Mouse (Mus musculus) embryonic fibroblast, embryonic 13.5 days (primary cell): Measurements from ENCODE around the gene Slc38a1. TPM values are rescaled to one million over a fixed set of nuclear protein-coding genes. Genes with fewer than 3 reads are reported as not detected.
A peak's percentile ranks its signal among the peaks of the same experiment; 100 is the strongest.
"Not testable (repeated sequence)": the region's sequence is repeated elsewhere in the genome, so short reads cannot be mapped to it uniquely, and the experiment has no call there.

Experiments
- H3K27ac ChIP-seq: 2 replicates; pipeline ENCODE4 v1.5.1; 2012; ENCODE audit warnings: low read length, control low read depth, inconsistent platforms; ENCODE audit not compliant: insufficient read depth
- H3K4me1 ChIP-seq: 2 replicates; pipeline ENCODE4 v1.6.1; 2011; ENCODE audit warnings: low read length; ENCODE audit not compliant: control insufficient read depth, insufficient read depth
- H3K4me3 ChIP-seq: 2 replicates; pipeline ENCODE4 v1.5.1; 2011; ENCODE audit warnings: mild to moderate bottlenecking, control low read depth, low read length; ENCODE audit not compliant: insufficient read depth
- CTCF ChIP-seq: IDR thresholded peaks from 2 replicates; pipeline ENCODE4 v1.5.1; 2011; ENCODE audit warnings: mild to moderate bottlenecking, control low read depth, low read length, moderate library complexity, borderline replicate concordance; ENCODE audit not compliant: insufficient read depth
- POLR2A ChIP-seq: IDR thresholded peaks from 2 replicates; pipeline ENCODE4 v1.6.1; 2011; ENCODE audit warnings: low read depth, mild to moderate bottlenecking, control low read depth, low read length, moderate library complexity
- polyA plus RNA-seq: library from polyadenylated mRNA; stranded (reverse); fragments of >200 nt; gene quantifications from 2 replicates; pipeline ENCODE4 v1.2.4, GENCODE M21; 2011; ENCODE audit warnings: low read depth; ENCODE audit not compliant: missing spikeins, insufficient read length

The Slc38a1 gene
- polyA plus RNA-seq, 1 experiment: 74.6 TPM

- no peak for TF ChIP-seq POLR2A
- no peak for TF ChIP-seq CTCF
- H3K4me1 ChIP-seq: no peaks in the 10 kb centered on the region
- H3K27ac ChIP-seq: peak overlapping the region; percentile 29; the same call in 1 of the 2 replicates
- peak overlapping the region; percentile 86 for H3K4me3 ChIP-seq
These were observed 2.3 kb downstream of the Slc38a1 start for GRCm38 (mm10) chr15:96640291-96640985.

- no peak for TF ChIP-seq CTCF
- no peak for TF ChIP-seq POLR2A
- Histone ChIP-seq H3K27ac (no peak overlapping the region), H3K4me3 (peak overlapping the region; percentile 86), H3K4me1 (no peaks in the 10 kb centered on the region)
These were observed 3.1 kb downstream of the Slc38a1 start for GRCm38 (mm10) chr15:96639630-96640029.

GRCm38 (mm10) chr15:96638656-96639055 is 4.1 kb downstream of the Slc38a1 start:
- H3K4me1 ChIP-seq: no peaks in the 10 kb centered on the region
- H3K27ac ChIP-seq: no peak overlapping the region
- no peak overlapping the region for H3K4me3 ChIP-seq
- TF ChIP-seq POLR2A (no peak), CTCF (no peak)

- H3K4me3 ChIP-seq: no peak overlapping the region
- H3K27ac ChIP-seq: no peak overlapping the region
- no peak for TF ChIP-seq CTCF
- no peaks in the 10 kb centered on the region for H3K4me1 ChIP-seq
These were observed 4.5 kb downstream of the Slc38a1 start for GRCm38 (mm10) chr15:96638173-96638572.

GRCm38 (mm10) chr15:96634670-96635405 is 7.9 kb downstream of the Slc38a1 start:
- Histone ChIP-seq H3K4me3 (no peak overlapping the region), H3K27ac (no peak overlapping the region)

GRCm38 (mm10) chr15:96632201-96632600 is 10.5 kb downstream of the Slc38a1 start:
- Histone ChIP-seq H3K4me3 (no peak overlapping the region), H3K4me1 (no peaks in the 10 kb centered on the region), H3K27ac (no peak overlapping the region)
- TF ChIP-seq CTCF: no peak
- no peak for TF ChIP-seq POLR2A

More at GRCm38 (mm10) chr15:96634670-96635405, 7.9 kb downstream of the Slc38a1 start:
- no peak for TF ChIP-seq CTCF
- no peak for TF ChIP-seq POLR2A
- H3K4me1 ChIP-seq: no peaks in the 10 kb centered on the region

- no peak overlapping the region for H3K4me3 ChIP-seq
- TF ChIP-seq POLR2A (no peak), CTCF (no peak)
These were observed 11.5 kb downstream of the Slc38a1 start for GRCm38 (mm10) chr15:96631107-96631718.

GRCm38 (mm10) chr15:96628256-96628655 is 14.5 kb downstream of the Slc38a1 start:
- Histone ChIP-seq H3K4me1 (no peaks in the 10 kb centered on the region), H3K27ac (no peak overlapping the region), H3K4me3 (no peak overlapping the region)
- no peak for TF ChIP-seq CTCF

More at GRCm38 (mm10) chr15:96631107-96631718, 11.5 kb downstream of the Slc38a1 start:
- Histone ChIP-seq H3K27ac (no peak overlapping the region), H3K4me1 (no peaks in the 10 kb centered on the region)

GRCm38 (mm10) chr15:96626871-96627270 is 15.8 kb downstream of the Slc38a1 start:
- no peak overlapping the region for H3K27ac ChIP-seq
- peaks cover 2% of the 10 kb centered on the region; the same call in 1 of the 2 replicates for H3K4me1 ChIP-seq
- TF ChIP-seq CTCF: no peak
- no peak for TF ChIP-seq POLR2A
- H3K4me3 ChIP-seq: no peak overlapping the region

- H3K4me3 ChIP-seq, H3K4me1 ChIP-seq, H3K27ac ChIP-seq: not testable (repeated sequence)
These were observed 17.7 kb downstream of the Slc38a1 start for GRCm38 (mm10) chr15:96625012-96625411.
